Mouse (Mus musculus) limb, embryonic 11.5 days (tissue): ENCODE data around the gene Mrfap1. TPM values are rescaled to one million over a fixed set of nuclear protein-coding genes. Genes with fewer than 3 reads are reported as not detected.
A peak's percentile ranks its signal among the peaks of the same experiment; 100 is the strongest.

Experiments used
- ATAC-seq: fragments of 200-750 bp; cut with Nextera tagmentation; 2 replicates; pipeline ENCODE4 v1.8.0; 2017; ENCODE audit warnings: low read depth; ENCODE audit not compliant: insufficient number of reproducible peaks, low FRiP score, low TSS enrichment
- DNase-seq: peaks from one replicate; pipeline ENCODE4 v3.0.0-alpha.2; 2015; ENCODE audit warnings: low spot score
- H3K27ac ChIP-seq: fragments of 300-500 bp; sonication (generic); replicated peaks from 2 replicates; pipeline ENCODE4 v1.5.1; 2014; ENCODE audit warnings: low read depth, mild to moderate bottlenecking, low read length
- H3K27me3 ChIP-seq: fragments of 300-500 bp; sonication (generic); 2 replicates; pipeline ENCODE4 v1.6.1; 2014; ENCODE audit warnings: mild to moderate bottlenecking, low read length, mixed read lengths; ENCODE audit not compliant: control insufficient read depth, insufficient read depth
- H3K36me3 ChIP-seq: fragments of 300-500 bp; sonication (generic); 2 replicates; pipeline ENCODE4 v1.6.1; 2014; ENCODE audit warnings: mild to moderate bottlenecking, low read length, moderate library complexity, mixed read lengths; ENCODE audit not compliant: control insufficient read depth, insufficient read depth
- H3K4me1 ChIP-seq: fragments of 300-500 bp; sonication (generic); 2 replicates; pipeline ENCODE4 v1.6.1; 2014; ENCODE audit warnings: low read length, mixed read lengths; ENCODE audit not compliant: control insufficient read depth, insufficient read depth
- H3K4me2 ChIP-seq: fragments of 300-500 bp; sonication (generic); 2 replicates; pipeline ENCODE4 v1.6.1; 2014; ENCODE audit warnings: low read depth, mild to moderate bottlenecking, moderate library complexity; ENCODE audit not compliant: severe bottlenecking
- H3K4me3 ChIP-seq: fragments of 300-500 bp; sonication (generic); 2 replicates; pipeline ENCODE4 v1.5.1; 2014; ENCODE audit warnings: low read depth, low read length
- H3K9ac ChIP-seq: fragments of 300-500 bp; sonication (generic); 2 replicates; pipeline ENCODE4 v1.6.1; 2014; ENCODE audit warnings: mild to moderate bottlenecking, low read length
- H3K9me3 ChIP-seq: fragments of 300-500 bp; sonication (generic); 2 replicates; pipeline ENCODE4 v1.6.1; 2016; ENCODE audit warnings: low read length; ENCODE audit not compliant: control insufficient read depth
- WGBS: fragments of 180-500 bp; shearing (Covaris S2); extraction: QIAGEN DNeasy Blood & Tissue Kit; methylation state at CpG from one replicate; pipeline ENCODE4 v1.1.7; 2014; 5-methylcytosine and 5-hydroxymethylcytosine counted together
- polyA plus RNA-seq: library from polyadenylated mRNA; unstranded; fragments of >200 nt; fragmentation: Nextera tagmentation; extraction: Ambion mirVana; gene quantifications from 2 replicates; pipeline ENCODE4 v1.2.1, GENCODE M21; 2014

Mrfap1 gene
- polyA plus RNA-seq, 1 experiment from 2014 or later: 694 TPM

GRCm38 (mm10) chr5:36829913-36830879, 33.6 kb upstream of the Mrfap1 start, which contains the start of gene Man2b2:
Gene Man2b2 (minus strand): TSS chr5:36830653.
- Histone ChIP-seq H3K36me3 (no peaks in the 10 kb centered on the region), H3K4me2 (peak within 1 kb of the TSS; percentile 56), H3K9ac (peak within 1 kb of the TSS; percentile 56; the same call in 1 of the 2 replicates), H3K27ac (no peak within 1 kb of the TSS), H3K27me3 (no peaks in the 10 kb centered on the region), H3K9me3 (no peaks in the 10 kb centered on the region), H3K4me3 (peak within 1 kb of the TSS; percentile 37), H3K4me1 (no peaks in the 10 kb centered on the region)
- DNase-seq: peak; percentile 96
- 5% methylated on average over 46 of the region's 46 CpGs for WGBS
- ATAC-seq: peak; percentile 78

- Histone ChIP-seq H3K4me3 (no peak overlapping the region), H3K36me3 (no peaks in the 10 kb centered on the region), H3K27me3 (no peaks in the 10 kb centered on the region), H3K4me1 (no peaks in the 10 kb centered on the region), H3K4me2 (no peak overlapping the region), H3K9me3 (no peaks in the 10 kb centered on the region), H3K9ac (no peak overlapping the region), H3K27ac (no peak overlapping the region)
- ATAC-seq: no peak
- WGBS: 80% methylated on average over 4 of the region's 4 CpGs
- no peak for DNase-seq
Measured at GRCm38 (mm10) chr5:36829098-36829497, 32.5 kb upstream of the Mrfap1 start.

- Histone ChIP-seq H3K27me3 (no peaks in the 10 kb centered on the region), H3K4me3 (no peak overlapping the region), H3K9ac (no peak overlapping the region), H3K27ac (no peak overlapping the region), H3K4me2 (no peak overlapping the region), H3K9me3 (no peaks in the 10 kb centered on the region), H3K36me3 (no peaks in the 10 kb centered on the region), H3K4me1 (no peaks in the 10 kb centered on the region)
- ATAC-seq: no peak
- WGBS: 83% methylated on average over 4 of the region's 4 CpGs
- no peak for DNase-seq
Measured at GRCm38 (mm10) chr5:36822907-36823306, 26.3 kb upstream of the Mrfap1 start.

GRCm38 (mm10) chr5:36820142-36820541, 23.6 kb upstream of the Mrfap1 start:
- Histone ChIP-seq H3K27me3 (no peaks in the 10 kb centered on the region), H3K4me3 (no peak overlapping the region), H3K4me2 (no peak overlapping the region), H3K9ac (no peak overlapping the region), H3K36me3 (no peaks in the 10 kb centered on the region), H3K9me3 (no peaks in the 10 kb centered on the region), H3K4me1 (no peaks in the 10 kb centered on the region), H3K27ac (no peak overlapping the region)
- ATAC-seq: no peak
- 48% methylated on average over 6 of the region's 6 CpGs for whole genome bisulfite sequencing
- peak; percentile 66 for DNase-seq

- Histone ChIP-seq H3K36me3 (no peaks in the 10 kb centered on the region), H3K4me2 (no peak overlapping the region), H3K27me3 (no peaks in the 10 kb centered on the region), H3K27ac (no peak overlapping the region), H3K9ac (no peak overlapping the region), H3K9me3 (no peaks in the 10 kb centered on the region), H3K4me1 (no peaks in the 10 kb centered on the region), H3K4me3 (no peak overlapping the region)
- DNase-seq (no peak), ATAC-seq (no peak)
- WGBS: 88% methylated on average over 5 of the region's 5 CpGs
Measured at GRCm38 (mm10) chr5:36819742-36820141, 23.2 kb upstream of the Mrfap1 start.

- no peak overlapping the region for H3K9ac ChIP-seq
- DNase-seq: no peak
- H3K4me3 ChIP-seq: no peak overlapping the region
- no peak overlapping the region for H3K27ac ChIP-seq
- no peaks in the 10 kb centered on the region for H3K36me3 ChIP-seq
- H3K27me3 ChIP-seq: no peaks in the 10 kb centered on the region
- H3K4me2 ChIP-seq: no peak overlapping the region
- no peak for ATAC-seq
- no peaks in the 10 kb centered on the region for H3K9me3 ChIP-seq
- H3K4me1 ChIP-seq: no peaks in the 10 kb centered on the region
- 71% methylated on average over 3 of the region's 3 CpGs for WGBS
Measured at GRCm38 (mm10) chr5:36817738-36818137, 21.2 kb upstream of the Mrfap1 start.

- H3K27ac ChIP-seq: no peak overlapping the region
- no peak for DNase-seq
- H3K27me3 ChIP-seq: no peaks in the 10 kb centered on the region
- 80% methylated on average over 6 of the region's 6 CpGs for WGBS
- H3K9me3 ChIP-seq: no peaks in the 10 kb centered on the region
- no peak overlapping the region for H3K9ac ChIP-seq
- H3K4me3 ChIP-seq: no peak overlapping the region
- no peaks in the 10 kb centered on the region for H3K36me3 ChIP-seq
- no peaks in the 10 kb centered on the region for H3K4me1 ChIP-seq
- no peak for ATAC-seq
- H3K4me2 ChIP-seq: no peak overlapping the region
Measured at GRCm38 (mm10) chr5:36814554-36814953, 18.0 kb upstream of the Mrfap1 start.

- ATAC-seq (no peak), DNase-seq (peak; percentile 86)
- WGBS: 31% methylated on average over 3 of the region's 3 CpGs
- Histone ChIP-seq H3K4me3 (no peak overlapping the region), H3K9me3 (no peaks in the 10 kb centered on the region), H3K4me1 (no peaks in the 10 kb centered on the region), H3K4me2 (no peak overlapping the region), H3K36me3 (no peaks in the 10 kb centered on the region), H3K27ac (no peak overlapping the region), H3K9ac (no peak overlapping the region), H3K27me3 (no peaks in the 10 kb centered on the region)
Measured at GRCm38 (mm10) chr5:36811413-36811812, 14.8 kb upstream of the Mrfap1 start.
